Mouse (Mus musculus): Measurements from ENCODE around the gene Gm21454. TPM values are rescaled to one million over a fixed set of nuclear protein-coding genes. Genes with fewer than 3 reads are reported as not detected.
"Not testable (repeated sequence)": the region's sequence is repeated elsewhere in the genome, so short reads cannot be mapped to it uniquely, and the experiment has no call there.

Gm21454 gene
- polyA plus RNA-seq (2021), result not detected

DNA sequence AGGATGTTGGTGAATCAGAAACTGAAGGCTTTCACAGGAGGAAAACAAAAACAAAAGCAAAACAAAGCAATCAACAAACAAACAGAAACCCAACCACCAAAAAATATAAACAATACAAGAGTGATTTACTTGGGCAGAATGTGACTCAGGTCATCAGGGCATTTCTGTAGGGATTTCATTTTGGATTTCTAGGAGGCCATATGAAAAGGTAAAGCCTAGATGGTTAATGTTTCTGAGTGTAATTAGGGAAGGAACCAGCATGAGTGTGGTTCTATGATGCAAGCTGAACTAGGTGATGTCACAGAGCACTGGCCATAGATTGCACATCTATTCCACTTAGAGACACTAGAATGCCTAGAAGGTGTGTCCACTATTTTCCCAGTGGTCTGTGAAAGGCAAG, at the start of gene Gm21454, which contains the start of gene Gm21440:
Gene Gm21454 (plus strand): TSS at position 352 of the 400 bp plus-strand sequence.
Gene Gm21440 (plus strand): TSS at position 301 of the 400 bp plus-strand sequence.
- CTCF ChIA-PET; ATAC-seq; POLR2A ChIA-PET; DNase-seq (ENCODE audit: low read depth, low spot score); in situ Hi-C loops (cut with MboI; ENCODE audit: low pct_unique_long_range_greater_than_20kb); H3K27me3 ChIP-seq: not testable (repeated sequence)

DNA sequence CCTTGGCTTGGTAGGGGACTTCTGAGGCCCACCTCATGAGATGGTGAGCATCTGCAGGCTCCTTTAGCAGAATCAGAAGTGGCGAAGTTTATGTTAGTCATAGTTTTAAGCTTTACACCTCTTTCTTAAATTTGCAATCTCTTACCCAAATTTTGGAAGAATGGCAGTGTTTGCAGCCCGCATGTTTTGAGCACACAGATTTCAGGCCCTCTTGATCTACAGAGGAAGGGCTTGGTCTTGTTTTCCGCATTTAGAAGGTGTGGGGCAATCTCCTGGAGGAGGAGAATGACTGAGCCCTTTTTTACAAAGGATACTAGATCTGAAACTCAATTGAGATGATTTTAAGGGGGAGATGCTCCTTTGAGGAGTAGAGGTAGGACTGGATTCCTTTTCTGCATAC, 28.4 kb upstream of the Gm21454 start, which contains the start of gene Gm21828:
Gene Gm21828 (minus strand): TSS at position 101 of the 400 bp plus-strand sequence.
- POLR2A ChIA-PET, ATAC-seq: not testable (repeated sequence)

DNA sequence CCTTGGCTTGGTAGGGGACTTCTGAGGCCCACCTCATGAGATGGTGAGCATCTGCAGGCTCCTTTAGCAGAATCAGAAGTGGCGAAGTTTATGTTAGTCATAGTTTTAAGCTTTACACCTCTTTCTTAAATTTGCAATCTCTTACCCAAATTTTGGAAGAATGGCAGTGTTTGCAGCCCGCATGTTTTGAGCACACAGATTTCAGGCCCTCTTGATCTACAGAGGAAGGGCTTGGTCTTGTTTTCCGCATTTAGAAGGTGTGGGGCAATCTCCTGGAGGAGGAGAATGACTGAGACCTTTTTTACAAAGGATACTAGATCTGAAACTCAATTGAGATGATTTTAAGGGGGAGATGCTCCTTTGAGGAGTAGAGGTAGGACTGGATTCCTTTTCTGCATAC, 96.7 kb downstream of the Gm21454 start, which contains the start of gene Gm21725:
Gene Gm21725 (minus strand): TSS at position 101 of the 400 bp plus-strand sequence.
- CTCF ChIA-PET; POLR2A ChIA-PET; ATAC-seq; in situ Hi-C loops (cut with MboI; ENCODE audit: low pct_unique_long_range_greater_than_20kb); DNase-seq (ENCODE audit: low read depth, low spot score); H3K27me3 ChIP-seq: not testable (repeated sequence)

More for the DNA sequence above, 28.4 kb upstream of the Gm21454 start, which contains the start of gene Gm21828:
- DNase-seq (ENCODE audit: low read depth, low spot score); CTCF ChIA-PET; H3K27me3 ChIP-seq; in situ Hi-C loops (cut with MboI; ENCODE audit: low pct_unique_long_range_greater_than_20kb): not testable (repeated sequence)

Other genes starting within 250 kb of the Gm21454 start
- not detected for gene Gm20807, start 209.6 kb upstream of the Gm21454 start, polyA plus RNA-seq (2021)
- not detected for gene Gm21891, start 119.0 kb upstream of the Gm21454 start, polyA plus RNA-seq (2021)
- gene Gm21425, start 90.5 kb upstream of the Gm21454 start, polyA plus RNA-seq (2021), result not detected
- not detected for gene Gm21828, start 28.5 kb upstream of the Gm21454 start, polyA plus RNA-seq (2021)
- not detected for gene Gm21440, start 51 bp upstream of the Gm21454 start, polyA plus RNA-seq (2021)
- gene Gm21725, start 96.6 kb downstream of the Gm21454 start, polyA plus RNA-seq (2021), result not detected
- gene Gm21866, start 213.1 kb downstream of the Gm21454 start, polyA plus RNA-seq (2021), result not detected
- not detected for gene Gm20773, start 241.6 kb downstream of the Gm21454 start, polyA plus RNA-seq (2021)